Mouse (Mus musculus): ENCODE data around the gene Olfm4. TPM values are rescaled to one million over a fixed set of nuclear protein-coding genes. Genes with fewer than 3 reads are reported as not detected.

Olfm4 gene
- polyA plus RNA-seq, 1 experiment from 2014 or later, result not detected

DNA sequence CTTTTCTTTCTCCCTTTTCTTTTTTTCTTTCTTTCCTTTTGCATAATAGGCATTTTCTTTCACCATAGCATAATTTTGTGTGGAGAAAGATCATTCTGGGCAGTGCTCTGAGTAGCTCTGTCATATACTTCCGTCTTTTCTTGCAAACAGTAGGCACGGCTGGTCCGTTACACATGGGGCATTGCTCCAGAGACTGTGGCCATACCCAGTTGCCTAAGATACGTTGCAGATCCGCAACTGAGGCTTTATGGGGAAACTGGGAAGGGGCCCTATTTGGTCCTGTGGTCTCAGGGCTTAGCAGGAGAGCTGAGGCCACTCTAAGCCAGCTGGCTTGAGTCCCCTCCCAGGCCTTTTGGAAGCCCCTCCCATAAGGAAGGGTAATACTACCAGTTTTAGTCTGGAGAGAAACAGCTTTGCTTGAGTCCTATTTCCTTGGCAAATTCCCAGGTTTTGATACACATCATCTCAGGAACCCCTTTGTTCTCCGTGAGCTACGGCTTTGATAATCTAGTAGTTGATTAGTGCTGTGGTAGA, 1.3 kb downstream of the Olfm4 start:
- ATAC-seq (no peak), DNase-seq (ENCODE audit: low read depth, low spot score) (no peak)
- ChIA-PET POLR2A (no interaction called here), CTCF (no interaction called here)
- in situ Hi-C loops (cut with MboI; ENCODE audit: low pct_unique_long_range_greater_than_20kb), result no loop called here
- TF ChIP-seq CTCF (IDR thresholded peaks at IDR 0.05), result no peak
- H3K27me3 ChIP-seq, result peaks cover 19% of the 10 kb centered on the region

DNA sequence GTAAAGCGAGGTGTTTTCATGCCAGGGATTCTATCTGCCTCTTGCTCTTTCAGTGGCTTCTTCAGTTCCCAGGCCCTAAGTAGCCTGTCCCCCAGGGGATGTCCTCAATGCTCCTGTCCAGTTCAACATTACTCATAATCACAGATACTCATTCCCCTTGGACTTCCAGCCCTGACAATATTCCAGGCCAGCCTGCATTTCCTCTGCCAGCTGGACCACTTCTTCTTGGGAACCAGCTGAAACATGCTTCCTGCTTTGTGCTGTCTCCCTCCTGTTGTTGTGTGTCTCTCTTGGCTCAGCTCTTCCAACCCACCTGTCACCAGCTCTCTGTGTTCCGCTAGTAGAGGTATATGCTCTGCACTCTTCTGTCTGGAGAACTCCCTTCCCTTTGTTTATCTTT, 1.8 kb downstream of the Olfm4 start:
- no peak for DNase-seq (ENCODE audit: low read depth, low spot score)
- CTCF ChIA-PET, result no interaction called here
- ATAC-seq, result no peak

GRCm38 (mm10) chr14:79986831-79987230, 3.0 kb downstream of the Olfm4 start:
- peaks cover 19% of the 10 kb centered on the region for H3K27me3 ChIP-seq
- POLR2A ChIA-PET, result no interaction called here
- in situ Hi-C loops (cut with MboI; ENCODE audit: low pct_unique_long_range_greater_than_20kb), result no loop called here
- ATAC-seq, result no peak
- TF ChIP-seq CTCF (IDR thresholded peaks at IDR 0.05), result no peak
- DNase-seq (ENCODE audit: low read depth, low spot score), result no peak
- CTCF ChIA-PET, result no interaction called here

More for the DNA sequence above, 1.8 kb downstream of the Olfm4 start:
- in situ Hi-C loops (cut with MboI; ENCODE audit: low pct_unique_long_range_greater_than_20kb), result no loop called here
- peaks cover 19% of the 10 kb centered on the region for H3K27me3 ChIP-seq
- POLR2A ChIA-PET, result no interaction called here
- TF ChIP-seq CTCF (IDR thresholded peaks at IDR 0.05), result no peak

DNA sequence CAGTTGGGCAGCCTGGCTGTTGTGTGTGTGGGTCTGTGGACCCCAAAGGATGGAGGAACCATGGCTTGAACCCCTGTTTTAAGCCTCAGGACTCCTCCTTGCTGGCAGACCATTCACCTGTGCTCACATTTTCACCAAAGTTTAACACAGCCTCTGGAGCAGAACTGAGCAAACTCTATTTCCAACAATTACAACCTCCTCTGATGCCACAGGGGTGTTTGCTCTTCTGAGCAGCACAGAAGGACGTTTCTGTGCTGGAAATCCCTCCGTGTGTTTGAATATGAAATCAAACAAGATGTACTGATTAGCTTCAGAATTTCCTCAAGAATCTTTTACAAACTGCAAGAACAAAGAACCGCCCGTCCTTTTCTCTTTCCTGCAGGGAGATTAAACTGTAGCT, 5.9 kb downstream of the Olfm4 start:
- ChIA-PET POLR2A (no interaction called here), CTCF (no interaction called here)
- no peak for TF ChIP-seq CTCF (IDR thresholded peaks at IDR 0.05)
- H3K27me3 ChIP-seq, result peaks cover 15% of the 10 kb centered on the region
- ATAC-seq, result no peak
- in situ Hi-C loops (cut with MboI; ENCODE audit: low pct_unique_long_range_greater_than_20kb), result no loop called here
- DNase-seq (ENCODE audit: low read depth, low spot score), result no peak

- TF ChIP-seq CTCF (IDR thresholded peaks at IDR 0.05), result no peak
- in situ Hi-C loops (cut with MboI; ENCODE audit: low pct_unique_long_range_greater_than_20kb), result no loop called here
- H3K27me3 ChIP-seq, result peaks cover 19% of the 10 kb centered on the region
- ChIA-PET POLR2A (no interaction called here), CTCF (no interaction called here)
- no peak for DNase-seq (ENCODE audit: low read depth, low spot score)
- no peak for ATAC-seq
Observed at GRCm38 (mm10) chr14:79990547-79990946, 6.7 kb downstream of the Olfm4 start.

DNA sequence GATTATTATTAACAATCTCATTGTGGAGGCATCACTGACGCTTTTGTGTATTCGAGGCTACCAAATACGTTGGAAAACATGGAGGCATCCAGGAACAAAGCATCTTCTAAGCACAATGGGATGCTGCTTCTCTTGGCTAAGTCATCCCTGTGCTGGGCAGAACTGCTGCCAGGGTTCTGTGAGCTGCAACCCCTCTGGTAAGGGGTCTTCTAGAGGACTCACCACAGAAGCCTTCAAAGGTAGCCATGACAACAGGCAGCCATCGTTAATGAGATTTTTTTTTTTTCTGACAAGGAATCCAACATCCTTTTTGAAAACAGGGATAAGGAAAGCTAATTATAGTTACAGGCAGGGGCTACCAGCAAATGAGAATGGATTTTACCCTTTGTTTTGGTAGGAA, 13.7 kb downstream of the Olfm4 start:
- no peak for TF ChIP-seq CTCF (IDR thresholded peaks at IDR 0.05)
- POLR2A ChIA-PET, result no interaction called here
- CTCF ChIA-PET, result no interaction called here
- in situ Hi-C loops (cut with MboI; ENCODE audit: low pct_unique_long_range_greater_than_20kb), result no loop called here
- ATAC-seq (no peak), DNase-seq (ENCODE audit: low read depth, low spot score) (no peak)
- H3K27me3 ChIP-seq, result peaks cover 8% of the 10 kb centered on the region

- H3K27me3 ChIP-seq, result peaks cover 3% of the 10 kb centered on the region
- POLR2A ChIA-PET, result no interaction called here
- ATAC-seq (no peak), DNase-seq (ENCODE audit: low read depth, low spot score) (no peak)
- in situ Hi-C loops (cut with MboI; ENCODE audit: low pct_unique_long_range_greater_than_20kb), result no loop called here
- no peak for TF ChIP-seq CTCF (IDR thresholded peaks at IDR 0.05)
- CTCF ChIA-PET, result no interaction called here
Observed at GRCm38 (mm10) chr14:80000110-80000531, 16.2 kb downstream of the Olfm4 start.

- TF ChIP-seq CTCF (IDR thresholded peaks at IDR 0.05), result no peak
- DNase-seq (ENCODE audit: low read depth, low spot score), result no peak
- H3K27me3 ChIP-seq, result peaks cover 44% of the 10 kb centered on the region
- ATAC-seq, result no peak
- in situ Hi-C loops (cut with MboI; ENCODE audit: low pct_unique_long_range_greater_than_20kb), result no loop called here
- CTCF ChIA-PET, result no interaction called here
- POLR2A ChIA-PET, result no interaction called here
Observed at GRCm38 (mm10) chr14:80007686-80008085, 23.8 kb downstream of the Olfm4 start.

GRCm38 (mm10) chr14:80010426-80010825, 26.5 kb downstream of the Olfm4 start:
- ATAC-seq, result no peak
- TF ChIP-seq CTCF (IDR thresholded peaks at IDR 0.05), result no peak
- DNase-seq (ENCODE audit: low read depth, low spot score), result no peak
- POLR2A ChIA-PET, result no interaction called here
- CTCF ChIA-PET, result no interaction called here
- peaks cover 52% of the 10 kb centered on the region for H3K27me3 ChIP-seq
- in situ Hi-C loops (cut with MboI; ENCODE audit: low pct_unique_long_range_greater_than_20kb), result no loop called here

GRCm38 (mm10) chr14:80014966-80015365, 31.1 kb downstream of the Olfm4 start:
- ChIA-PET CTCF (no interaction called here), POLR2A (no interaction called here)
- in situ Hi-C loops (cut with MboI; ENCODE audit: low pct_unique_long_range_greater_than_20kb), result no loop called here
- no peak for TF ChIP-seq CTCF (IDR thresholded peaks at IDR 0.05)
- peaks cover 43% of the 10 kb centered on the region for H3K27me3 ChIP-seq
- ATAC-seq (no peak), DNase-seq (ENCODE audit: low read depth, low spot score) (no peak)

DNA sequence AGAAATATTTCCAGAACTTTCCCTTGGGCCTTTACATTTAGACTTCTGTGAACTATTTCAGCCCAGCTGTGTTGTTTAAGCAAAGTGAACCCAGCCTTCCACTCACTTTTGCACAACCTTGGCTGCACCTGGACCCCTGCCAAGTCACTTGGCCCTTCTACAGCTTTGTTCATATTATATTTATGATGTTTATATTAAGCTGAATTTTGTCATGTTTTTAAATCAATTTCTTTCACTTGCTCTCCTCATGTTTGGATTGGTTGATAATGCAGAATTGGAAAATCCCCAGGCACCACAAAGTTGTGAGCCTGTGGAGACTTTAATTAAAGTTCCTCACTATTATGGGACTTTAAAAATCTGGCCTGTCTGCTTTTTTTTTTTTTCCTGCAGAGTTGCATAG, 32.2 kb downstream of the Olfm4 start:
- DNase-seq (ENCODE audit: low read depth, low spot score) (no peak), ATAC-seq (no peak)
- TF ChIP-seq CTCF (IDR thresholded peaks at IDR 0.05), result no peak
- H3K27me3 ChIP-seq, result peaks cover 36% of the 10 kb centered on the region
- ChIA-PET CTCF (no interaction called here), POLR2A (no interaction called here)
- in situ Hi-C loops (cut with MboI; ENCODE audit: low pct_unique_long_range_greater_than_20kb), result no loop called here

DNA sequence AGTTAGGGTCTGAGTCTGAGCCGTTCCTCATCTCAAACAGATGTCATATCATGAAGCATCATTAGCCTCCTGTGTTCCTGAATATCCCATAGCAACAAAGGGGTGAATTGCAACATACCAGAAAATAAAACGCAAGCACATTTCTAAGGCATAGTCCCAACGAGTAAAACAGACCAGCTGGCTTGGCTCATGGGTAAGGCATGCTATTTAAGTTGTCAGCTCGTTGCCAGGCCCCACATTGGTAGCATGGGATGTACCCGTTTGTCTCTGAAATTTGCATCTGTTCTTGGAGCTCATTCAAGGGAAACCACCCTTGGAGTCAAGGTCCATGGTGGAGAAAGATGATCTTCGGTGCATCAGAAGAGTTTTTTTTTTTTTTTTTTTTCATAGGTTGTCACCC, 42.2 kb downstream of the Olfm4 start:
- POLR2A ChIA-PET, result no interaction called here
- ATAC-seq, result no peak
- CTCF ChIA-PET, result no interaction called here
- in situ Hi-C loops (cut with MboI; ENCODE audit: low pct_unique_long_range_greater_than_20kb), result no loop called here
- DNase-seq (ENCODE audit: low read depth, low spot score), result no peak
- TF ChIP-seq CTCF (IDR thresholded peaks at IDR 0.05), result no peak
- peaks cover 16% of the 10 kb centered on the region for H3K27me3 ChIP-seq

Data from Patski (cell line).